Mouse (Mus musculus) ZHBTc4 (cell line): Measurements from ENCODE around the gene Vdr.

ENCODE experiments used
- DNase-seq: peaks from one replicate; pipeline ENCODE4 v3.0.0-alpha.2; 2011; ENCODE audit warnings: low read depth, low spot score

The Vdr gene

DNA sequence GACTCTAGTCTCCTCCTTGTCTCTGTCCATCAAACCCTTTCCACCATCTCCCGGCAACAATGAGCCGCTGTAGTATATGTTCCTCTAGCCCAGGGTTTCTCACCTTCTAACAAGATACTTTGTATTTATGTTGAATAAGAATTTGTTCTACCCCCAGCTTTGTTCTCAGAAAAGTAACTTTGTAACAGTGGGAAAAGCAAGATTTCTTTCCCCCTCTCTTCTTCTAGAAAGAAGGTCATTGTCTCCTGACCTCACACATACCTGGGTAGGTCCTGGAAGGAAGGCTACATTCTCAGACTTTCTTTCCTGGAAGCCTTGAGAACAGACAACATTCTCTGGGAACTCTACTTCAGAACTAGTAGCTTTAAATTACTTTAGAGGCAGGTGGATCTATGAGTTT is at the start of gene Vdr:
TSS of gene Vdr (minus strand) at position 101 of the 400 bp plus-strand sequence.
- DNase-seq: no peak

DNA sequence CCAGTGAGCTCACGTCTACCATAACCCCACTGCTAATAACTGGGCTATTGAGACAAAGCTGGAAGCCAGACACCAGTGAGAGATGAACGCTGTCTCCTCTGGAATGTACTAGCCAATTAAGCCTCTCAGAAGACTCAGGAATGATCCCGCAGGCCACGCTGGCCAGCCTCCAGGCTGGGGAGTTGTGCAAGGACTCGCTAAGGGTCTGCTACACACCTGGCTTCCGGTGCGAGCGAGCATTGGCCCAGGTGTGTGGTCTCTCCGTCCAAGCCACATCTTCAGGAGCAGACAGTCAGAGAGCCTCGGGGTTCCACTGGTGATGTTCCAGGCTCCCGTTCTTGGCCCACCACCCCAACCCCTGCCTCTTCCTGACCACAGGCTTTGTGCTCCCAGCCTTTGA is 46.0 kb upstream of the Vdr start:
- no peak for DNase-seq

DNA sequence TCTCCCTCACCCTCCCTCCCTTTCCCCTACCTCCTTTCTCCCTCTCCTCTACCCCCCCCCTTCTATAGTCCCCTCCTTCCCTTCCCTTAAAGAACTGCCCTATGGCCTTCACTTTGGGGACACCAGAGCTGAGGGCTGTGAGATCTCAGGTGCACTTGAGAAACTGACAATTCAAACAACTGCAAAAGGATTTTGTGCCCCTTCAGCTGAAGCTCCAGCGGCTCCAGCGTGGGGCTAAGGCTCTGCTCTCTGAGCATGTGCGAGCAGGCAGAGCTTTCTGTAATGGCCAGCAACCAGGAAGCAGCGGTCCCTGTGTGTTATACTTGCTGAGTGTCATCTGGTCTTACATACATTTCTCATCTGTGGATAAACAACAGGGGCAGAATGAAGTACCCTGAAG is 45.3 kb upstream of the Vdr start:
- no peak for DNase-seq

DNA sequence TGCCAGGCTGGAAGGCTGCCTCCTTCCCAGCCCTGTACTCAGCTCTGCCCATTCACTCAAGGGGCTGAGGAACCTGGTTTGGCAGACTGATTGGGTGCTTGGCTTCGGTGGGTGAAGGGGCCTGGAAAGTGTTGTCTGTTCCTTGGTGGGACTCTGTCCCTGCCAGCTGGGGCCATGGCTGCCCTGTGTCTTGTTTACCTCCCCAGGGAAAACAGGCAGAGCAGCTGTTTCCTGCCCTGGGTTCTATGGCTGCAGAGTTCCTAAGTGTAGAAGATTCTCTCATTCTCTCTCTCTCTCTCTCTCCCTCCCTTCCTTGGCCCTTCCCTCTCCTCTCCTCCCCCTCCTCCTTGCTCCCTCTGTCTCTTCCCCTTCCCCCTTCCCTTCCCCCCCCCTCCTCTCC is 44.9 kb upstream of the Vdr start:
- no peak for DNase-seq

DNA sequence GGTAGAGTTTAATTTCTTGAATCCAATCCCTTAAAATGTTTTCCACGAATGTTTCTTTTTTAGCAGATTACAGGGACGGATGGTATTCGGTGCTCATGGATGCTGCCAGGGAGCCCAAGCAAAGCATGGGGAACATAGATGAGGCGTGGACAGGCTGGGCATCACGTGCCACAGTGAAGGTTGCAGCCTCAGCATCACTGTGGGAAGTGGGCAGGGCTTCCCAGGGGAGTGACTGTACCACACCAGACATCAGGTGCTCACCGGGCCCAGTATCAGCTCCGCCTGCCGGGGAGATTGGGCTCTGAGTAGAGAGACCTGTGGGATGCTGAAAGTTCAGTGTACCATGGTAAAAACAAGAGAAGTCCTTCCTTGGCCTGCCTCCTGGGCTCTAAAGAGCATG is 44.2 kb upstream of the Vdr start:
- peak; percentile 42 for DNase-seq

DNA sequence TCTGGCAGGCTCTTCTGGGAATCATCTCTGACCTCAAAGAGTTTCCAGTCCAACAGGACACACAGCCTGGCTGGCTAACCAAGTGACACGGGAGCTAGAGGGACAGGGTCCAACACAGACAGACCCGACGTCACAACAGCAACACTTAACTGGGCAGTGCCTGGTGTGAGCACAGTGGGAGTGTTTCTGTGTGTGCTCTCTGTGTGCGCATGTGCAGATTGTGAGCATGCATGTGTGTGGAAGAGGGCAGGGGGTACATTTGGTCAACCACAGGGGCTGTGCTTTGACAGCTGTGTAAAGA is 42.4 kb upstream of the Vdr start:
- DNase-seq: no peak

DNA sequence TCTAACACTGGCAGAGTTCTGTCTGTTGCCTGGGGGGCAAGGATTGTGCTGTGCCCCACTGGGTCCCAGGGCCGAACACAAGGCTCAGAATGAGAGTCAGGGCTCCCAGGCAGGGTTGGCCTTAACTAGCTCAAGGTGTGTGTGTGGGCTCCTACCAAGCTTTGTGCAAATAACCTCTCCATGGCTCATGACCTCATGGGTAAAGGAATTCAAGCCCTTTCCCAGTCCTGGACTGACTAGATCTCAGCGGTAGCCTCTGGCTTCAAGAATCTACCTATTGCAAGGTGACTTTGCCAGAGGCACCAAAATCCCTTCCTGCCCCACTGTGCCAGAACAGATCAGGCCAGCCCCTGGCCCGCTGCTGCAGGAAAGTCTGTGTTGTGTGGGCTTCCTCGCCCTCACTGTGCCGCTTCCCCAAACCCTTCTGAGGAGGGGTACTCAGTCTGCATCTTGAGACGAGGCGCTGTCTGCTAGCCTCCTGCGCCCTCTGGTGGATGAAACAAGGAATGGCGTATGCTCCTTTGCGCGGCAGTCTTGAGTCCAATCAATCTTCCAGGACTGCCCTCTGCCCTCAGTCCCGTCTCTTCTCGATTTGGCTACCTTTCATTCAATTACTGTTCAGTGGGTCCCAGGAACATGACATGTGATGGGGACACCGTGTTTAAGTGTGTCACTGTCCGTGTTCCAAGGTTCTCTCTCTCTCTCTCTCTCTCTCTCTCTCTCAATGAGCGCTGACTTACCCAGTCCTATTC is 41.9 kb upstream of the Vdr start:
- DNase-seq: peak; percentile 87

DNA sequence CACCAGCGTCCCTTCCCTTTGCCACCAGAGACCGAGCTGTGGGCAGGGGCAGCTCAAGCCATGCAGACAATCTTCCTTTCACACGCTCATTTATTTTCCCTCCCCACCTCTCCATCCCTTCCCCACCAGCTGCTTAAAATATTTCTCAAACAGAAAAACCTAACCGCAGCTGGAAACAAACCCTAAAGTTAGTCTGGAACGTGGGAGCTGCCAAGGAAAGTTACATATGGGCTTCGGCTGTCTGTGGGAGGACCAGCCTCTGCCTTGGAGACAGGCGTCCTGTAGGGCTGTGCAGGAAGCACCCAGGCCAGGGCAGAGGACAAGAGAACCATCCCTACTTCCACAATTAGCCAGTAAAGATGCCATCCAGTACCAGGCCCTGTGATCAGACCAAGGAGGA is 39.8 kb upstream of the Vdr start:
- no peak for DNase-seq

DNA sequence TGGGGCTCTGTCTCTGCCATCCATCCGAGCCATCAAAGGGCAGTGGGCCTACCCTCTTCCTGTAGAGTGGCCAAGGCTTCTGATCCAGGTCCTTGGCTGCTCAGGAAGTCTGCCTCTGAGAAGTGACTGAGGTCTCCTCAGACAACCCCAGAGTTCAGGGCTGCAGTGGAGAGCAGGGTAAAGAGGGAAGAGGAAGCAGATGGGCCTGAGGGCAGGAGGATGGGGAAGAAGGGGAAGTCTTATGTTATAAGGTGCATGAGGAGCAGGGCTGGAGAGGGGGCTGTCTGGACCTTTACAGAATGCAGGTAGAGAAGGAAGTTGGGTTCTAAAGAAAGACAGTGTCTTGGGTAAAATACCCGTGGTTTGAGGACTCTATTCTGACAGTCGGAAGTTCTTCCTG is 39.3 kb upstream of the Vdr start:
- DNase-seq: no peak

DNA sequence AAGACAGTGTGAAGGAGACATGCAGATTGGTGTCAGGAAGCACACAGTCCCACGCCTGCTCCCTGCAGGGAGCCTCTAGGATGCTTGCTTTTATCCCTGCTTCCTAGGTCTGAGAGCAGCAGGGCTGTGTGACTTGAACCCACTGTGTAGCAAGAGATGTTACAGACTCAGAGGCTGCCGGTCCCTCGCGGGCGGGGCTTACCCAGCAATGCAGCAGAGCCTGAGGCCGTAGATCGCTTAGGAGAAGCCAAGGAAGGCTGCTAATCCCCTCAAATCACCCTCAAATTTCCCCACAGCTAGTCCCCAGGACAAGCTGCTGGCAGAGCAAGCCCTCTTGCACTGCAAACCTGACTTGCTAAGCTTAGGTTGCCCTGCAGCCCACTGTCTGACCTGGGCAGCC is 38.3 kb upstream of the Vdr start:
- peak; percentile 48 for DNase-seq

DNA sequence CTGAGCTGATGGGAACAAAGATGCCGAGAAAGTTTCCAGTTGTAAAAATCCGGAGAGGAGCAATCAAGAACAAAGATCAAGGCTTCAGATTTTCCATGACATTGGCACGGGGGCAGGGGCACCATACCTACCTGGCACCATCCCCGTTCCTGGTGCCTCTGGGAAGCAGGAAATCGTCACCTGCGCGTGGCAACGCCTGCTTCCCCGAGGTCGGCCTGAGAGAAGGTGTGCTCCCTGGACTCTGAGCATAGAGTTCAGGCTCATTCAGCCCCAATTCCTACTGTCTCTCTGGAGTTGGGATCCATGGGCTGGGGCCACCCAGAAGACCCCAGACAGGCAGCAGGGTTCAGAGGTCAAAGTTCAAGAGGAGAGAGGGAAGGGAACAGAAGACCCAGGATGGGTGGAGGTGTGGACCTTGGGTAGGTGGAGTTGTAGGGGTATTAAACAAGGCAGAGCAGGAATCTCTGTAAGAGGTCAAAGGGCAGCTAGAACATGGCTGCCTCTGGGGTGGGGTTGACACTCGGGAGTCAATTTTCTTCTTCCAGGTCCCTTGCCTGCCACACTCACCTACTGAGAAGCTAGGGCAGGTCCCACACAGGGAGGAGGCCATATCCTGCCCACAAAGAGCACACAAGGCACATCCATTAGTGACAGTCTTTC is 35.4 kb upstream of the Vdr start:
- no peak for DNase-seq

DNA sequence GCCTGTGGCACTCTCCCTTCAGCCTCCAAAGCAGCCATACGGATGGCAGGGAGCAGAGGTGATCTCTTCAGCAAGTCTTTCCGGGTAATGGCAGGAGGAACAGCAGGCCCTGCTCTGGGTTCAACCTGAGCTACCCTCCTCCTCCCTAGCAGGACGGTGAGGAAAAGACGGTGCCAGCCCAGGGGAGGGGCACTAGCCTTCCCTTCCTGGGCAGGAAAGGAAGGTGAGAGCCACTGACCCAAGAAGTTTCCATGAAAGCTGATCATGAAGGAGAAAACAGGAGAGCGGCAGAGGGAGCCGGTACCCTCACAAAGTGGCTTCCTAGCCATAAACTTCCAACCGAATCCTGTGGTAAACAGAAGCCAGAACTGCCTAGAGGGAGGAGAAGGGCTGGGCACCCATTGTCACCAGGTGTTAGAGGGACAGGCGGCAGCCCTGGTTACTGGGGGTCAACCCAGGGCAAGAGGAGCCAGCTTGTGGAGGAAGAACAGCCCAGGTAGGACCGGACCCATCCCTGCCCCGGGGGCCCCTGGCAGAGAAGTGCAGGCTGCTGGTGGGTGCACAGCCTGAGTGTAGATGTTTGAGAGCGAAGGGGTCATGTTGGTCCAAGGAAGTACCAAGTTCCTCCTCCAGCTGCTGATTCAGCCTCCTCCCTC is 34.6 kb upstream of the Vdr start:
- DNase-seq: no peak

DNA sequence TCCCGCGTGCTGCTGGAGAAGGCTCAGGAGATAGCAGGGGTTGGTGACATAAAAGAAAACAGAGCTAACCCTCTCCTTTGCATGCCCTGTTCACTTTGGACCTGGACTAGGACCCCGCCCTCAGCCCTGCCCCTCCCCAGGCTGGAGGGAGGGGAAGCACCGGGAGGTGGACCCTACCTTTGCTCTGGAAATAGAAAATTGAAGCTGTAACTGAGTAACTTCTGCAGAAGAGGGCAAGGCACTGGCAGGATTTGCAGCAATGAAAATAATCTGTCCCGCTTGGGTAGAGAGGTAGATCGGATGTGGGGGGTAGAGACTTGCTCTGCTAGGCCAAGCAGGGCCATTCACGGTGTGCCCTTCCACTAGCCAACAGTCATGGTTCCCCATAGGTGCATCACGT is 32.9 kb upstream of the Vdr start:
- DNase-seq: no peak

DNA sequence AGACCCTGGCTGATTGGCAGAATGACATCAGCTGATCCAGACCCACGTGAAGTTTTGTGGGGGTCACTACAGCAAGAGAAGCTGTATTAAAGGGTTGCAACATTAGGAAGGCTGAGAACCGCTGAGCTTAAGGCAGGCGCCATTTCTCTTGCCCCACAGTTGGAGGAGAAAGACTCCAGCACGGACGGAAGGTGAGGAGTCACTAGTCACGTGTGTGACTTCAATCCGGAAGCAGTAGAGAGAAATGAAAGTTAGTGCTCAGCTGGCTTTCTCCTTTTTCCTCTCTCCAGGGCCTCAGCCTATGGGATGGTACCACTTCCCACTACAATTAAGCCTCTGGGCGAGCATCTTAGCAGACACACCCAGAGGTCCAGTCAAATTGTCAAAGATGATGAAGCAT is 32.1 kb upstream of the Vdr start:
- DNase-seq: no peak

DNA sequence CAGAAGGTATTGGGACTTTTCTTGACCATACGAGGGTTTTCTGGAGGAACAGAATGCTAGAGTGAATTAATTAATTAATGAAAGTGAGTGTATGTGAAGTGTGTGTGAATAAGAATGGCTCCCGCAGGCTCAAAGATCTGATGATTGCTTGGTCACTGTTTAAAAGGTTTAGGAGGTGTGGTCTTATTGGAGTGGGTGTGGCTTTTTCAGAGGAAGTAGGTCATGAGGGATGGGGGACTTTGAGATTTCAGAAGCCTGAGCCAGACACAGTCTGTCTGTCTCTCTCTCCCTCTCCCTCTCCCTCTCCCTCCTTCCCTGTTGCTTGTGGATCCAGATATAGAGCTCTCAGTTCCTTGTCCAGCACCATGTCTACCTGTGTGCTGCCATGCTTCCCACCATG is 30.9 kb upstream of the Vdr start:
- no peak for DNase-seq

DNA sequence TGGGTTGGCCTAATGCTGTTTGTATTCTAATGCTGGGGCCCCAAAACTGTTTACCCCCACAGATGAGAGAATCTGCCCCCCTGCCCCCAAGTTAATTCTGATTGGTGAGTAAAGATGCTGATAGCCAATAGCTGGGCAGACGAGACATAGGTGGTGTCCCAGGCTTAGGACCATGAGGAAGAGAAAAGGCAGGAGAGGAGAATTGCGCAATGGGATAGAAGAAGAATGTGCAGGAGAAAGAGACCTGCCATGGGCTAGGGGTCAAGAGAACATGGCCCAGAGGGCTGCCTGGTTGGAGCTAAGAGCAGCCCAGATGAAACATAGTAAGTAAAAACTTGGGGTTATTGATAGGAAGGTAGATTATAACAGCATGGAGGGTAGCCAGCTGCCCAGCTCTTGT is 29.7 kb upstream of the Vdr start:
- DNase-seq: no peak

DNA sequence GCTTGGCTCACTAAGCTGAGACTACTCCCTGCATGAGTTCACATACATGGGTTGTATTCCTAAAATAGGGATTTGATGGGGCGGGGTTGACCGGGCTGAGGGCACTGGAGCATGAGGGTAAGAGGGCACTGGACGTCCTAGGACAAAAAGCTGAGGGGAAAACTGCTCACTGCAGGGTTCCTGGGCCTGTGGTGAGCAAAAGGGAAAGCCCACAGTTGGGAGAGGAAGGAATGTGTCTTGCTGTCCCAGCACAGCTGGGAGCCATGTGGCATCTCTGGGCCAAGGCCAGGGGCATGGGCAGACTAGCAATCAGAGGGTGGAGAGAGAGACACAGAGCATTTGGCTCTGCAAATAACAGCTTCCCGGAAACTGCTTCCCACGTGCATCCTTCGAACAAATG is 28.1 kb upstream of the Vdr start:
- DNase-seq: no peak

DNA sequence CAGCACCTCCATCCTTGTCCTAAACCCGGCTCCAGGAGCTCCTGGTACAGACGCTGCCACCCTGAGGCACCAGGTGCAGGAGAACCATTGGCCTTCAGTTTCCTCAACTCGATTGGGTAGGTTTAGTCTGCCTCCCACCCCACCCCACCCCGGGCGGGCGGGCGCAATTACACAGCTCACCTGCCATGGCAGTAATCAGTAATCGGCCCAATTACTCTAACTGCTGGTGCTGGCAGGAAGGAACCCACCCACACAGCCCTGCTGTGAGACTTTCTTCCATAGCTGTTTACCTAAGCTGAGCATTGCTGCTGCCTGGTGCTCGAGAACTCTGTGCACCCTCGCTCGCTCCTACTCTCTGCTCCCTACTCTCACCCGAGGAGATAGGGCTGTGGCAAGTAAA is 22.0 kb upstream of the Vdr start:
- no peak for DNase-seq

DNA sequence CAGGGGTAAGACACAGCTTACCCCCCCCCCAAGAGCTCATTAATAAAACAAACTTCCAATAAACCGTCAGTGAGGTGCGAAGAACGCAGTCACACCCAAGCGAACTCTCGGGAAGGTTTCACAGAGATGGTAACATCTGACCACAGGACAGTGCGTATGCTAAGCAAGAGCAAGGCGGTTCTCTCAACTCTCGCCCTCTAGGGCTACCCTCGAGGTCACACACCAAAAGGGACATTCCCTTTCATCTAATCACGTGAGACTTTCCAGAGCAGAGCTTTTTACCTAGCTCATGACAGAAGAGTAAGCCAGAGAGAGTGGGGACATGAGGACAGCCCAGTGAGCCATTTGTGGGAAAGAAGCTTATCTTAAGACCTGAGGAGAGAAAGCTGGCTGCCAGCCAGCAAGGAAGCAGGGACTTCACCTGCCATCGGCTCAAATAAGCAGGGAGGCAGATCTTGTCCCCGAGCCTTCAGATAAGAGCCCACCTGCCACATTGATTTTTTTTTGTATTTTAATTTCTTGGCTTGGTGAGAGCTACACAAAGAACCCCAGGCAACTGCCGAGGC is 18.9 kb upstream of the Vdr start:
- peak; percentile 65 for DNase-seq

DNA sequence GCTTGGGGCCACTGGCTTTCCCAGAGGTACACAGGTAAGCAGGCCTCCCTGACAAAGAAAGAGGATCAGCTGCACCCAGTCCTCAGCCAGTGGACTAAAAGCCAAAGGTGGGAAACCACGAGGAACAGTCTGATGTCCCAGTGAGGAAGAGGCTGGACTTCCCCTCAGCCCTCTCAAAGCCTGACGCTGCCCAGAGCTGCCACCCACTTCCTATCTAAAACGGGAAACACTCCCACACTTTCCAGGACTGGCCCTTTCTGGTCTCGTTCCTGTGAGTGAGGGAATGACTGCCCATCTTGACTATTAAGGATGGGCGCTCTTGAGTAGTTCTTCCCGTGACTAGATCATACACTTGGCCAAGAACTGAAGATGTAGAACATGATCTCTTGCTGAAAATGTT is 17.4 kb upstream of the Vdr start:
- no peak for DNase-seq

DNA sequence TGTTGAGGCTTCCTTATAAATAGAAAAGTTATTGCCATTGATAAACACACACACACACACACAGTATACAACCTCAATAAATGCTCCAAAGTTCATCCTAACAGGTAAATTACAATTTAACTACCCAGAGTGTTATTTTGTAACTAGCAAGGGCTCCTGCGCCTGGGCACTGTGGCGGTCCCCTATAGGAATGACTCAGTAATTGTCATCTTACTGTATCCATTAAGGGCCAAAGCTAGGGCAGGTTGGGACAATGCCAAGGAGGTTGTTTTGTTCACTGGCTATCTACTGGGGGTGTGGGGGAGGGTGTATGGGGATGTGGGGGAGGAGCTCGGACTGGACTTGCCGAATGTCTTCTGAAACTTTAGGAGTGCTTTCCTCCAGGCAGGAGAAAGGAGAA is 16.6 kb upstream of the Vdr start:
- DNase-seq: no peak

DNA sequence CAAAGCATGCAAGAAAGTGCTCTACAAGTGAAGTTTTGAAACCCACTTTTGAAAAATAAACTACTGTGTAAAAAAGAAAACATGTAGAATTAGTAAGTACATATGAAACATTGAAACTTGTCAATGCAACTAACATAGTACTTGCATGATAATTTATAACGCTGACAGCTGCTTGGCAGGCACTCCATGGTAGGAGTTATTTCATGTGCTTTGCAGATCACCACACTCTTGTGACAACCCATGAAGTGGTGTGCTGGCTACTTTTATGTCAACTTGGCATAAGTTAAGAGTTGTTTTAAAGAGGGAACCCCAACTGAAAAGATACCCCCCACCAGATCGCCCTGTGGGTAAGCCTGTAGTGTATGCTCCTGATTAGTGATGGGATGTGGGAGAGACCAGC is 12.0 kb upstream of the Vdr start:
- DNase-seq: no peak

DNA sequence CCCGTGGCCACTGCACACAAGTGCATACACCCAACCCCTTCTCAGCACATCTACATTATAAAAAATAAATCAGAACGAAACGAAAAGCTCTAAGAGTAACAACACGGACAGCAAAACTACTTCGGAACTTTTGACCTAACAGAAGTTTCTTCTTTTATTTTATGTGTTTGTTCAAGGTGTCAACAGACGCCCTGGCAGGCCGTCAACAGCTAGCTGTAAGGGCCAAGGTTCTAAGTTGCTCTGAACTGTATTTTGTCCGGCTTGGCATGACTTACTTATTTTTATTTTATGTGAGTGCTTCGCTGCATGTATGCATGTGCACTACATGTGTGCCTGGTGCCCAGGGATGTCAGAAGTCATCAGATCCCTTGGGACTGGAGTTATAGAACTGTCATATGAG is 11.4 kb upstream of the Vdr start:
- no peak for DNase-seq
